Mouse (Mus musculus): ENCODE measurements around the gene Creb3. TPM values are rescaled to one million over a fixed set of nuclear protein-coding genes. Genes with fewer than 3 reads are reported as not detected.

The Creb3 gene
- polyA plus RNA-seq, 1 experiment from 2014 or later = 86.2 TPM

GRCm38 (mm10) chr4:43560976-43561375, 1.2 kb upstream of the Creb3 start:
- no peak for ATAC-seq (ENCODE audit: low read depth)
- Histone ChIP-seq H3K27me3 (ENCODE audit: control insufficient read depth, insufficient read depth, low read length) (no peaks in the 10 kb centered on the region), H3K4me1 (ENCODE audit: control insufficient read depth, insufficient read depth, low read length) (peaks cover 32% of the 10 kb centered on the region), H3K4me2 (ENCODE audit: low read depth, low read length) (peak overlapping the region; percentile 80), H3K4me3 (ENCODE audit: low read depth, low read length) (peak overlapping the region; percentile 63), H3K27ac (ENCODE audit: low read depth, low read length) (no peak overlapping the region), H3K36me3 (ENCODE audit: control insufficient read depth, insufficient read depth, low read length) (peaks cover 10% of the 10 kb centered on the region), H3K9ac (replicated peaks; ENCODE audit: low read depth, low read length) (peak overlapping the region; percentile 71; the same call in 1 of the 2 replicates), H3K9me3 (ENCODE audit: control insufficient read depth, low read length) (no peaks in the 10 kb centered on the region)
- 47% methylated on average over 2 of the region's 2 CpGs for WGBS

GRCm38 (mm10) chr4:43561436-43561996, 616 bp upstream of the Creb3 start:
- WGBS = 3% methylated on average over 16 of the region's 16 CpGs
- H3K4me1 ChIP-seq (ENCODE audit: control insufficient read depth, insufficient read depth, low read length) = peaks cover 32% of the 10 kb centered on the region
- no peaks in the 10 kb centered on the region for H3K27me3 ChIP-seq (ENCODE audit: control insufficient read depth, insufficient read depth, low read length)
- H3K4me2 ChIP-seq (ENCODE audit: low read depth, low read length) = peak overlapping the region; percentile 80
- no peaks in the 10 kb centered on the region for H3K9me3 ChIP-seq (ENCODE audit: control insufficient read depth, low read length)
- peak overlapping the region; percentile 71 for H3K9ac ChIP-seq (replicated peaks; ENCODE audit: low read depth, low read length)
- peak overlapping the region; percentile 63 for H3K4me3 ChIP-seq (ENCODE audit: low read depth, low read length)
- peak overlapping the region; percentile 95 for H3K27ac ChIP-seq (ENCODE audit: low read depth, low read length)
- H3K36me3 ChIP-seq (ENCODE audit: control insufficient read depth, insufficient read depth, low read length) = peaks cover 15% of the 10 kb centered on the region
- ATAC-seq (ENCODE audit: low read depth) = no peak; the same call in 1 of the 2 replicates

- Histone ChIP-seq H3K4me3 (ENCODE audit: low read depth, low read length) (peak overlapping the region; percentile 63), H3K36me3 (ENCODE audit: control insufficient read depth, insufficient read depth, low read length) (peaks cover 29% of the 10 kb centered on the region), H3K9ac (replicated peaks; ENCODE audit: low read depth, low read length) (peak overlapping the region; percentile 71), H3K4me1 (ENCODE audit: control insufficient read depth, insufficient read depth, low read length) (peaks cover 32% of the 10 kb centered on the region), H3K27ac (ENCODE audit: low read depth, low read length) (peak overlapping the region; percentile 95), H3K9me3 (ENCODE audit: control insufficient read depth, low read length) (no peaks in the 10 kb centered on the region), H3K27me3 (ENCODE audit: control insufficient read depth, insufficient read depth, low read length) (no peaks in the 10 kb centered on the region), H3K4me2 (ENCODE audit: low read depth, low read length) (peak overlapping the region; percentile 95)
- ATAC-seq (ENCODE audit: low read depth) = no peak; the same call in 1 of the 2 replicates
- WGBS = 9% methylated on average over 22 of the region's 22 CpGs
Measured at GRCm38 (mm10) chr4:43562769-43563600, 853 bp downstream of the Creb3 start.

GRCm38 (mm10) chr4:43563601-43563875, 1.4 kb downstream of the Creb3 start:
- H3K9ac ChIP-seq (replicated peaks; ENCODE audit: low read depth, low read length) = no peak overlapping the region; the same call in 1 of the 2 replicates
- no peaks in the 10 kb centered on the region for H3K9me3 ChIP-seq (ENCODE audit: control insufficient read depth, low read length)
- ATAC-seq (ENCODE audit: low read depth) = no peak
- peak overlapping the region; percentile 63 for H3K4me3 ChIP-seq (ENCODE audit: low read depth, low read length)
- H3K4me2 ChIP-seq (ENCODE audit: low read depth, low read length) = peak overlapping the region; percentile 95
- peaks cover 32% of the 10 kb centered on the region for H3K4me1 ChIP-seq (ENCODE audit: control insufficient read depth, insufficient read depth, low read length)
- H3K36me3 ChIP-seq (ENCODE audit: control insufficient read depth, insufficient read depth, low read length) = peaks cover 35% of the 10 kb centered on the region
- 90% methylated on average over 4 of the region's 4 CpGs for WGBS
- no peaks in the 10 kb centered on the region for H3K27me3 ChIP-seq (ENCODE audit: control insufficient read depth, insufficient read depth, low read length)
- no peak overlapping the region for H3K27ac ChIP-seq (ENCODE audit: low read depth, low read length)

- Histone ChIP-seq H3K4me2 (ENCODE audit: low read depth, low read length) (no peak overlapping the region), H3K27me3 (ENCODE audit: control insufficient read depth, insufficient read depth, low read length) (no peaks in the 10 kb centered on the region), H3K4me3 (ENCODE audit: low read depth, low read length) (no peak overlapping the region; the same call in 1 of the 2 replicates), H3K9me3 (ENCODE audit: control insufficient read depth, low read length) (no peaks in the 10 kb centered on the region), H3K36me3 (ENCODE audit: control insufficient read depth, insufficient read depth, low read length) (peaks cover 39% of the 10 kb centered on the region), H3K9ac (replicated peaks; ENCODE audit: low read depth, low read length) (no peak overlapping the region), H3K27ac (ENCODE audit: low read depth, low read length) (no peak overlapping the region), H3K4me1 (ENCODE audit: control insufficient read depth, insufficient read depth, low read length) (peaks cover 27% of the 10 kb centered on the region)
- WGBS = 46% methylated on average over 2 of the region's 2 CpGs
- no peak for ATAC-seq (ENCODE audit: low read depth)
Measured at GRCm38 (mm10) chr4:43564231-43564630, 2.1 kb downstream of the Creb3 start.

GRCm38 (mm10) chr4:43567140-43567539, 5.0 kb downstream of the Creb3 start:
- Histone ChIP-seq H3K4me1 (ENCODE audit: control insufficient read depth, insufficient read depth, low read length) (peaks cover 13% of the 10 kb centered on the region), H3K27me3 (ENCODE audit: control insufficient read depth, insufficient read depth, low read length) (no peaks in the 10 kb centered on the region), H3K4me2 (ENCODE audit: low read depth, low read length) (no peak overlapping the region), H3K9ac (replicated peaks; ENCODE audit: low read depth, low read length) (no peak overlapping the region), H3K4me3 (ENCODE audit: low read depth, low read length) (no peak overlapping the region), H3K36me3 (ENCODE audit: control insufficient read depth, insufficient read depth, low read length) (peaks cover 57% of the 10 kb centered on the region), H3K9me3 (ENCODE audit: control insufficient read depth, low read length) (no peaks in the 10 kb centered on the region), H3K27ac (ENCODE audit: low read depth, low read length) (no peak overlapping the region)
- 92% methylated on average over 9 of the region's 9 CpGs for WGBS
- ATAC-seq (ENCODE audit: low read depth) = no peak

GRCm38 (mm10) chr4:43571395-43572045, 9.4 kb downstream of the Creb3 start:
- Histone ChIP-seq H3K36me3 (ENCODE audit: control insufficient read depth, insufficient read depth, low read length) (peaks cover 59% of the 10 kb centered on the region), H3K9ac (replicated peaks; ENCODE audit: low read depth, low read length) (no peak overlapping the region), H3K9me3 (ENCODE audit: control insufficient read depth, low read length) (no peaks in the 10 kb centered on the region), H3K4me1 (ENCODE audit: control insufficient read depth, insufficient read depth, low read length) (peaks cover 19% of the 10 kb centered on the region), H3K27me3 (ENCODE audit: control insufficient read depth, insufficient read depth, low read length) (no peaks in the 10 kb centered on the region), H3K27ac (ENCODE audit: low read depth, low read length) (no peak overlapping the region), H3K4me3 (ENCODE audit: low read depth, low read length) (no peak overlapping the region), H3K4me2 (ENCODE audit: low read depth, low read length) (no peak overlapping the region)
- ATAC-seq (ENCODE audit: low read depth) = no peak
- WGBS = 87% methylated on average over 6 of the region's 6 CpGs

GRCm38 (mm10) chr4:43573561-43573960, 11.4 kb downstream of the Creb3 start:
- no peak overlapping the region for H3K27ac ChIP-seq (ENCODE audit: low read depth, low read length)
- ATAC-seq (ENCODE audit: low read depth) = no peak
- H3K4me3 ChIP-seq (ENCODE audit: low read depth, low read length) = no peak overlapping the region
- no peak overlapping the region for H3K9ac ChIP-seq (replicated peaks; ENCODE audit: low read depth, low read length)
- no peaks in the 10 kb centered on the region for H3K27me3 ChIP-seq (ENCODE audit: control insufficient read depth, insufficient read depth, low read length)
- no peaks in the 10 kb centered on the region for H3K9me3 ChIP-seq (ENCODE audit: control insufficient read depth, low read length)
- peaks cover 39% of the 10 kb centered on the region for H3K36me3 ChIP-seq (ENCODE audit: control insufficient read depth, insufficient read depth, low read length)
- 92% methylated on average over 4 of the region's 4 CpGs for WGBS
- no peak overlapping the region for H3K4me2 ChIP-seq (ENCODE audit: low read depth, low read length)
- H3K4me1 ChIP-seq (ENCODE audit: control insufficient read depth, insufficient read depth, low read length) = peaks cover 34% of the 10 kb centered on the region

- Histone ChIP-seq H3K9ac (replicated peaks; ENCODE audit: low read depth, low read length) (no peak overlapping the region), H3K27me3 (ENCODE audit: control insufficient read depth, insufficient read depth, low read length) (no peaks in the 10 kb centered on the region), H3K4me1 (ENCODE audit: control insufficient read depth, insufficient read depth, low read length) (peaks cover 40% of the 10 kb centered on the region), H3K4me3 (ENCODE audit: low read depth, low read length) (no peak overlapping the region), H3K36me3 (ENCODE audit: control insufficient read depth, insufficient read depth, low read length) (peaks cover 24% of the 10 kb centered on the region; the same call in 1 of the 2 replicates), H3K4me2 (ENCODE audit: low read depth, low read length) (peak overlapping the region; percentile 28; the same call in 1 of the 2 replicates), H3K27ac (ENCODE audit: low read depth, low read length) (no peak overlapping the region), H3K9me3 (ENCODE audit: control insufficient read depth, low read length) (no peaks in the 10 kb centered on the region)
- 52% methylated on average over 2 of the region's 2 CpGs for WGBS
- ATAC-seq (ENCODE audit: low read depth) = no peak
Measured at GRCm38 (mm10) chr4:43575356-43575755, 13.2 kb downstream of the Creb3 start.

All from neural tube, embryonic 14.5 days (tissue).